Mouse (Mus musculus) left cerebral cortex, postnatal 36 days (tissue): ENCODE measurements at regions not wholly inside any gene's neighbourhood (a gene's known extent, or its start where the extent isn't known, plus 50 kb on each side); places are given as distances from the start of the nearest gene placed in this dataset.

Experiments
- DNase-seq, 2 experiments: peaks; one replicate each; pipeline ENCODE4 v3.0.0; 2021 to 2022; ENCODE audit warnings: low spot score in 2 of 2, mixed read lengths in 1 of 2
- intact Hi-C: fragments of 180-260 bp; cut with DNase I; formaldehyde crosslinking; loops from one replicate; pipeline ENCODE4 v1.15.1; 2025

GRCm38 (mm10) chr14:87844120-87844519 lies 427.7 kb downstream of the Tdrd3 start:
- intact Hi-C loops: no loop called here
- no peak for DNase-seq

GRCm38 (mm10) chr14:87861486-87861885 lies 445.0 kb downstream of the Tdrd3 start:
- intact Hi-C loops: no loop called here
- no peak for DNase-seq

GRCm38 (mm10) chr14:87864388-87865215 lies 448.2 kb downstream of the Tdrd3 start:
- intact Hi-C loops: no loop called here
- no peak for DNase-seq

- no peak for DNase-seq
- intact Hi-C loops: no loop called here
Measured at GRCm38 (mm10) chr14:87865216-87866202, 449.1 kb downstream of the Tdrd3 start.

- no peak for DNase-seq
- intact Hi-C loops: no loop called here
Measured at GRCm38 (mm10) chr14:87901784-87902183, 485.3 kb downstream of the Tdrd3 start.

- no peak for DNase-seq
- intact Hi-C loops: no loop called here
Measured at GRCm38 (mm10) chr14:87902416-87902815, 486.0 kb downstream of the Tdrd3 start.
